Mouse (Mus musculus) forebrain, embryonic 16.5 days (tissue): ENCODE results near the gene F13a1. TPM values are rescaled to one million over a fixed set of nuclear protein-coding genes. Genes with fewer than 3 reads are reported as not detected.

ENCODE experiments used
- ATAC-seq: fragments of 200-750 bp; cut with Nextera tagmentation; 2 replicates; pipeline ENCODE4 v1.8.0; 2017; ENCODE audit warnings: mild to moderate bottlenecking, moderate library complexity
- H3K27ac ChIP-seq: fragments of 300-500 bp; sonication (generic); 2 replicates; pipeline ENCODE4 v1.5.1; 2014; ENCODE audit warnings: low read length, control low read depth
- H3K27me3 ChIP-seq: fragments of 300-500 bp; sonication (generic); replicated peaks from 2 replicates; pipeline ENCODE4 v1.6.1; 2014; ENCODE audit warnings: low read length; ENCODE audit not compliant: control insufficient read depth, insufficient read depth
- H3K36me3 ChIP-seq: fragments of 300-500 bp; sonication (generic); 2 replicates; pipeline ENCODE4 v1.6.1; 2014; ENCODE audit not compliant: control insufficient read depth, insufficient read depth
- H3K4me1 ChIP-seq: fragments of 300-500 bp; sonication (generic); replicated peaks from 2 replicates; pipeline ENCODE4 v1.6.1; 2014; ENCODE audit warnings: low read length; ENCODE audit not compliant: control insufficient read depth, insufficient read depth
- H3K4me2 ChIP-seq: fragments of 300-500 bp; sonication (generic); 2 replicates; pipeline ENCODE4 v1.6.1; 2014; ENCODE audit warnings: mild to moderate bottlenecking, low read length, control low read depth
- H3K4me3 ChIP-seq: fragments of 300-500 bp; sonication (generic); replicated peaks from 2 replicates; pipeline ENCODE4 v1.5.1; 2014; ENCODE audit warnings: mild to moderate bottlenecking, low read length, control low read depth
- H3K9ac ChIP-seq: fragments of 300-500 bp; sonication (generic); replicated peaks from 2 replicates; pipeline ENCODE4 v1.6.1; 2014; ENCODE audit warnings: low read depth, low read length, control low read depth
- H3K9me3 ChIP-seq: fragments of 300-500 bp; sonication (generic); 2 replicates; pipeline ENCODE4 v1.6.1; 2016; ENCODE audit warnings: low read length; ENCODE audit not compliant: control insufficient read depth
- WGBS: fragments of 180-500 bp; shearing (Covaris S2); extraction: QIAGEN DNeasy Blood & Tissue Kit; methylation state at CpG from one replicate; pipeline ENCODE4 v1.1.7; 2014; 5-methylcytosine and 5-hydroxymethylcytosine counted together
- polyA plus RNA-seq: library from polyadenylated mRNA; unstranded; fragments of >200 nt; fragmentation: Nextera tagmentation; extraction: Ambion mirVana; gene quantifications from 2 replicates; pipeline ENCODE4 v1.2.1, GENCODE M21; 2015

The F13a1 gene
- polyA plus RNA-seq, 1 experiment from 2014 or later: 11.3 TPM

- no peak overlapping the region for H3K4me2 ChIP-seq
- ATAC-seq: no peak
- H3K9ac ChIP-seq: no peak overlapping the region
- H3K9me3 ChIP-seq: no peaks in the 10 kb centered on the region
- H3K36me3 ChIP-seq: no peaks in the 10 kb centered on the region
- WGBS: 86% methylated on average over 6 of the region's 6 CpGs
- no peak overlapping the region for H3K27ac ChIP-seq
- no peaks in the 10 kb centered on the region for H3K4me1 ChIP-seq
- no peak overlapping the region for H3K4me3 ChIP-seq
- no peaks in the 10 kb centered on the region for H3K27me3 ChIP-seq
Observed at GRCm38 (mm10) chr13:37049018-37049417, 1.0 kb downstream of the F13a1 start.

- no peaks in the 10 kb centered on the region for H3K4me1 ChIP-seq
- no peak overlapping the region for H3K9ac ChIP-seq
- 91% methylated on average over 3 of the region's 3 CpGs for WGBS
- no peak overlapping the region for H3K4me2 ChIP-seq
- H3K27ac ChIP-seq: no peak overlapping the region
- ATAC-seq: no peak
- H3K36me3 ChIP-seq: no peaks in the 10 kb centered on the region
- H3K4me3 ChIP-seq: no peak overlapping the region
- H3K9me3 ChIP-seq: no peaks in the 10 kb centered on the region
- no peaks in the 10 kb centered on the region for H3K27me3 ChIP-seq
Observed at GRCm38 (mm10) chr13:37045005-37045404, 5.0 kb downstream of the F13a1 start.

- H3K4me1 ChIP-seq: no peaks in the 10 kb centered on the region
- WGBS: 54% methylated on average over 3 of the region's 3 CpGs
- ATAC-seq: no peak
- no peak overlapping the region for H3K9ac ChIP-seq
- H3K9me3 ChIP-seq: no peaks in the 10 kb centered on the region
- H3K36me3 ChIP-seq: no peaks in the 10 kb centered on the region
- H3K4me2 ChIP-seq: no peak overlapping the region
- no peak overlapping the region for H3K27ac ChIP-seq
- H3K4me3 ChIP-seq: no peak overlapping the region
- H3K27me3 ChIP-seq: no peaks in the 10 kb centered on the region
Observed at GRCm38 (mm10) chr13:37034745-37035144, 15.3 kb downstream of the F13a1 start.

- no peaks in the 10 kb centered on the region for H3K4me1 ChIP-seq
- H3K9ac ChIP-seq: no peak overlapping the region
- H3K36me3 ChIP-seq: no peaks in the 10 kb centered on the region
- H3K9me3 ChIP-seq: no peaks in the 10 kb centered on the region
- 49% methylated on average over 4 of the region's 4 CpGs for WGBS
- H3K4me2 ChIP-seq: no peak overlapping the region
- ATAC-seq: no peak
- H3K4me3 ChIP-seq: no peak overlapping the region
- H3K27me3 ChIP-seq: no peaks in the 10 kb centered on the region
- no peak overlapping the region for H3K27ac ChIP-seq
Observed at GRCm38 (mm10) chr13:37025996-37026579, 24.0 kb downstream of the F13a1 start.

GRCm38 (mm10) chr13:37021575-37021974, 28.5 kb downstream of the F13a1 start:
- no peak overlapping the region for H3K4me3 ChIP-seq
- H3K27ac ChIP-seq: no peak overlapping the region
- H3K9ac ChIP-seq: no peak overlapping the region
- no peaks in the 10 kb centered on the region for H3K4me1 ChIP-seq
- H3K36me3 ChIP-seq: no peaks in the 10 kb centered on the region
- H3K4me2 ChIP-seq: no peak overlapping the region
- ATAC-seq: no peak
- H3K27me3 ChIP-seq: no peaks in the 10 kb centered on the region
- no peaks in the 10 kb centered on the region for H3K9me3 ChIP-seq
- WGBS: 84% methylated on average over 2 of the region's 2 CpGs

GRCm38 (mm10) chr13:37010771-37011170, 39.3 kb downstream of the F13a1 start:
- Histone ChIP-seq H3K9me3 (no peaks in the 10 kb centered on the region), H3K4me2 (no peak overlapping the region), H3K27ac (no peak overlapping the region), H3K9ac (no peak overlapping the region), H3K4me1 (no peaks in the 10 kb centered on the region), H3K27me3 (no peaks in the 10 kb centered on the region), H3K36me3 (no peaks in the 10 kb centered on the region), H3K4me3 (no peak overlapping the region)
- no peak for ATAC-seq
- WGBS: 92% methylated on average over 5 of the region's 5 CpGs

GRCm38 (mm10) chr13:37006224-37006623, 43.8 kb downstream of the F13a1 start:
- Histone ChIP-seq H3K27ac (no peak overlapping the region), H3K27me3 (no peaks in the 10 kb centered on the region), H3K4me3 (no peak overlapping the region), H3K4me1 (no peaks in the 10 kb centered on the region), H3K4me2 (no peak overlapping the region), H3K36me3 (no peaks in the 10 kb centered on the region), H3K9ac (no peak overlapping the region), H3K9me3 (no peaks in the 10 kb centered on the region)
- ATAC-seq: no peak

- Histone ChIP-seq H3K4me3 (no peak overlapping the region), H3K4me1 (no peaks in the 10 kb centered on the region), H3K27me3 (no peaks in the 10 kb centered on the region), H3K9me3 (no peaks in the 10 kb centered on the region), H3K9ac (no peak overlapping the region), H3K36me3 (no peaks in the 10 kb centered on the region), H3K27ac (no peak overlapping the region), H3K4me2 (no peak overlapping the region)
- no peak for ATAC-seq
- 86% methylated on average over 6 of the region's 6 CpGs for WGBS
Observed at GRCm38 (mm10) chr13:36999210-36999705, 50.8 kb downstream of the F13a1 start.

- WGBS: 93% methylated on average over 5 of the region's 5 CpGs
- no peak overlapping the region for H3K4me3 ChIP-seq
- H3K36me3 ChIP-seq: no peaks in the 10 kb centered on the region
- no peak overlapping the region for H3K9ac ChIP-seq
- H3K27ac ChIP-seq: no peak overlapping the region
- no peak overlapping the region for H3K4me2 ChIP-seq
- H3K4me1 ChIP-seq: no peaks in the 10 kb centered on the region
- no peak for ATAC-seq
- no peaks in the 10 kb centered on the region for H3K27me3 ChIP-seq
- no peaks in the 10 kb centered on the region for H3K9me3 ChIP-seq
Observed at GRCm38 (mm10) chr13:36993593-36993992, 56.5 kb downstream of the F13a1 start.

- Histone ChIP-seq H3K27ac (no peak overlapping the region), H3K4me3 (no peak overlapping the region), H3K9ac (no peak overlapping the region), H3K4me2 (no peak overlapping the region), H3K9me3 (no peaks in the 10 kb centered on the region), H3K36me3 (no peaks in the 10 kb centered on the region), H3K4me1 (no peaks in the 10 kb centered on the region), H3K27me3 (no peaks in the 10 kb centered on the region)
- no peak for ATAC-seq
- WGBS: 80% methylated on average over 4 of the region's 4 CpGs
Observed at GRCm38 (mm10) chr13:36988392-36988791, 61.7 kb downstream of the F13a1 start.
